Mouse (Mus musculus) stomach, postnatal 0 days (tissue): ENCODE measurements at regions not wholly inside any gene's neighbourhood (a gene's known extent, or its start where the extent isn't known, plus 50 kb on each side); places are given as distances from the start of the nearest gene placed in this dataset.

Source experiments
- CTCF ChIP-seq: IDR thresholded peaks from 2 replicates; pipeline ENCODE4 v1.5.1; 2016; ENCODE audit warnings: antibody characterized with exemption, low read depth, mild to moderate bottlenecking, moderate library complexity
- EP300 ChIP-seq: optimal IDR thresholded peaks from 2 replicates; pipeline ENCODE3; 2016; ENCODE audit warnings: antibody characterized with exemption

GRCm38 (mm10) chr13:83126438-83126837, 377.4 kb upstream of the Mef2c start:
- TF ChIP-seq CTCF: no peak
- TF ChIP-seq EP300: no peak
